Mouse (Mus musculus) cerebellum, postnatal 25 days (tissue): Measurements from ENCODE around the gene Tnnc2.
A peak's percentile ranks its signal among the peaks of the same experiment; 100 is the strongest.

ENCODE experiments used
- DNase-seq, 2 experiments: peaks; one replicate each; pipeline ENCODE4 v3.0.0; 2021; ENCODE audit warnings: mixed read lengths in 2 of 2

The Tnnc2 gene

GRCm38 (mm10) chr2:164771123-164771522 lies 8.6 kb downstream of the Tnnc2 start:
- no peak for DNase-seq

GRCm38 (mm10) chr2:164770279-164770678 lies 9.5 kb downstream of the Tnnc2 start:
- DNase-seq = no peak

- peak; percentile 97 to 98 for DNase-seq
These were observed 10.3 kb downstream of the Tnnc2 start, which contains the start of gene Ube2c for GRCm38 (mm10) chr2:164769258-164770037. Ube2c (plus strand) TSS chr2:164769898.

- peak in 1 of 2 experiments; percentile 47 for DNase-seq
These were observed 11.8 kb downstream of the Tnnc2 start for GRCm38 (mm10) chr2:164767812-164768540.

GRCm38 (mm10) chr2:164765841-164766240 lies 13.9 kb downstream of the Tnnc2 start:
- DNase-seq = no peak

GRCm38 (mm10) chr2:164762593-164762992 lies 17.2 kb downstream of the Tnnc2 start:
- DNase-seq = no peak

- DNase-seq = no peak
These were observed 17.8 kb downstream of the Tnnc2 start for GRCm38 (mm10) chr2:164761971-164762370.

- DNase-seq = peak in 1 of 2 experiments; percentile 44
These were observed 18.3 kb downstream of the Tnnc2 start for GRCm38 (mm10) chr2:164761502-164761901.

- no peak for DNase-seq
These were observed 19.5 kb downstream of the Tnnc2 start for GRCm38 (mm10) chr2:164760059-164760833.

- no peak for DNase-seq
These were observed 21.1 kb downstream of the Tnnc2 start for GRCm38 (mm10) chr2:164758692-164759091.

GRCm38 (mm10) chr2:164757841-164758240 lies 21.9 kb downstream of the Tnnc2 start:
- no peak for DNase-seq

- no peak for DNase-seq
These were observed 25.0 kb downstream of the Tnnc2 start for GRCm38 (mm10) chr2:164754800-164755199.

- DNase-seq = no peak
These were observed 25.7 kb downstream of the Tnnc2 start for GRCm38 (mm10) chr2:164754105-164754504.

- no peak for DNase-seq
These were observed 27.3 kb downstream of the Tnnc2 start for GRCm38 (mm10) chr2:164752454-164752853.

GRCm38 (mm10) chr2:164748991-164749390 lies 30.8 kb downstream of the Tnnc2 start:
- DNase-seq = no peak

- DNase-seq = no peak
These were observed 31.6 kb downstream of the Tnnc2 start for GRCm38 (mm10) chr2:164748191-164748590.

GRCm38 (mm10) chr2:164746693-164747092 lies 33.1 kb downstream of the Tnnc2 start:
- no peak for DNase-seq

- peak; percentile 94 to 96 for DNase-seq
These were observed 33.8 kb downstream of the Tnnc2 start, which contains the start of the genes Wfdc3 and Dnttip1 for GRCm38 (mm10) chr2:164745843-164746479. Wfdc3 (minus strand) TSS chr2:164745931. Dnttip1 (plus strand) TSS chr2:164745983.

- DNase-seq = no peak
These were observed 34.8 kb downstream of the Tnnc2 start for GRCm38 (mm10) chr2:164744987-164745386.

- DNase-seq = no peak
These were observed 39.9 kb downstream of the Tnnc2 start for GRCm38 (mm10) chr2:164739876-164740275.

GRCm38 (mm10) chr2:164737377-164738090 lies 42.2 kb downstream of the Tnnc2 start:
- DNase-seq = no peak

GRCm38 (mm10) chr2:164735446-164735845 lies 44.3 kb downstream of the Tnnc2 start:
- no peak for DNase-seq
